Mouse (Mus musculus) stomach, embryonic 15.5 days (tissue): Measurements from ENCODE around the gene Sdc4. TPM values are rescaled to one million over a fixed set of nuclear protein-coding genes. Genes with fewer than 3 reads are reported as not detected.

Experiments used
- ATAC-seq: fragments of 200-750 bp; cut with Nextera tagmentation; 2 replicates; pipeline ENCODE4 v1.8.0; 2017; ENCODE audit warnings: low read depth, moderate number of reproducible peaks, moderate TSS enrichment; ENCODE audit not compliant: insufficient read depth, low FRiP score
- H3K27ac ChIP-seq: fragments of 300-500 bp; sonication (generic); 2 replicates; pipeline ENCODE4 v1.5.1; 2015; ENCODE audit warnings: mild to moderate bottlenecking, inconsistent platforms
- H3K27me3 ChIP-seq: fragments of 300-500 bp; sonication (generic); replicated peaks from 2 replicates; pipeline ENCODE4 v1.6.1; 2015; ENCODE audit warnings: inconsistent platforms
- H3K36me3 ChIP-seq: fragments of 300-500 bp; sonication (generic); 2 replicates; pipeline ENCODE4 v1.6.1; 2015; ENCODE audit warnings: inconsistent platforms
- H3K4me1 ChIP-seq: fragments of 300-500 bp; sonication (generic); 2 replicates; pipeline ENCODE4 v1.6.1; 2015; ENCODE audit warnings: inconsistent platforms
- H3K4me2 ChIP-seq: fragments of 300-500 bp; sonication (generic); 2 replicates; pipeline ENCODE4 v1.6.1; 2015; ENCODE audit warnings: mild to moderate bottlenecking, inconsistent platforms
- H3K4me3 ChIP-seq: fragments of 300-500 bp; sonication (generic); replicated peaks from 2 replicates; pipeline ENCODE4 v1.5.1; 2015; ENCODE audit warnings: inconsistent platforms
- H3K9ac ChIP-seq: fragments of 300-500 bp; sonication (generic); 2 replicates; pipeline ENCODE4 v1.6.1; 2015; ENCODE audit warnings: inconsistent platforms
- H3K9me3 ChIP-seq: fragments of 300-500 bp; sonication (generic); 2 replicates; pipeline ENCODE4 v1.6.1; 2016; ENCODE audit warnings: inconsistent platforms
- WGBS: fragments of 180-500 bp; shearing (Covaris S2); methylation state at CpG from one replicate; pipeline ENCODE4 v1.1.7; 2015; 5-methylcytosine and 5-hydroxymethylcytosine counted together
- polyA plus RNA-seq: library from polyadenylated mRNA; unstranded; fragments of >200 nt; fragmentation: Nextera tagmentation; extraction: Ambion mirVana; gene quantifications from 2 replicates; pipeline ENCODE4 v1.2.1, GENCODE M21; 2015

Sdc4 gene
- polyA plus RNA-seq, 1 experiment from 2014 or later: 135 TPM

- H3K9me3 ChIP-seq: no peaks in the 10 kb centered on the region
- H3K27ac ChIP-seq: peak overlapping the region; percentile 83
- H3K4me3 ChIP-seq: no peak overlapping the region
- ATAC-seq: peak; percentile 50
- H3K27me3 ChIP-seq: no peaks in the 10 kb centered on the region
- peaks cover 31% of the 10 kb centered on the region for H3K4me1 ChIP-seq
- H3K4me2 ChIP-seq: peak overlapping the region; percentile 8; the same call in 1 of the 2 replicates
- no peak overlapping the region for H3K9ac ChIP-seq
- 32% methylated on average over 7 of the region's 7 CpGs for WGBS
- H3K36me3 ChIP-seq: no peaks in the 10 kb centered on the region
These were observed 14.3 kb upstream of the Sdc4 start for GRCm38 (mm10) chr2:164457942-164458341.

- H3K27ac ChIP-seq: peak within 1 kb of the TSS; percentile 83
- H3K4me2 ChIP-seq: peak within 1 kb of the TSS; percentile 42
- no peaks in the 10 kb centered on the region for H3K27me3 ChIP-seq
- H3K36me3 ChIP-seq: no peaks in the 10 kb centered on the region
- H3K9me3 ChIP-seq: no peaks in the 10 kb centered on the region
- ATAC-seq: no peak
- H3K9ac ChIP-seq: no peak within 1 kb of the TSS
- H3K4me3 ChIP-seq: peak within 1 kb of the TSS; percentile 16; the same call in 1 of the 2 replicates
- under 1% methylated on average over 7 of the region's 7 CpGs for WGBS
- H3K4me1 ChIP-seq: peaks cover 28% of the 10 kb centered on the region
These were observed 13.2 kb upstream of the Sdc4 start, which contains the start of gene Sys1 for GRCm38 (mm10) chr2:164456864-164457300. Gene Sys1 (plus strand): TSS chr2:164456964.

- no peak for ATAC-seq
- H3K27ac ChIP-seq: peak overlapping the region; percentile 79
- H3K4me3 ChIP-seq: no peak overlapping the region
- no peak overlapping the region for H3K9ac ChIP-seq
- H3K27me3 ChIP-seq: no peaks in the 10 kb centered on the region
- H3K9me3 ChIP-seq: no peaks in the 10 kb centered on the region
- WGBS: 68% methylated on average over 1 of the region's 1 CpGs
- H3K4me1 ChIP-seq: peaks cover 26% of the 10 kb centered on the region
- no peaks in the 10 kb centered on the region for H3K36me3 ChIP-seq
- peak overlapping the region; percentile 42 for H3K4me2 ChIP-seq
These were observed 12.7 kb upstream of the Sdc4 start for GRCm38 (mm10) chr2:164456413-164456812.

- no peaks in the 10 kb centered on the region for H3K36me3 ChIP-seq
- peaks cover 26% of the 10 kb centered on the region for H3K4me1 ChIP-seq
- H3K9ac ChIP-seq: no peak overlapping the region
- peak overlapping the region; percentile 79 for H3K27ac ChIP-seq
- H3K9me3 ChIP-seq: no peaks in the 10 kb centered on the region
- 65% methylated on average over 6 of the region's 6 CpGs for WGBS
- no peak overlapping the region for H3K4me3 ChIP-seq
- H3K4me2 ChIP-seq: no peak overlapping the region
- H3K27me3 ChIP-seq: no peaks in the 10 kb centered on the region
- ATAC-seq: no peak
These were observed 11.9 kb upstream of the Sdc4 start for GRCm38 (mm10) chr2:164455421-164456190.

GRCm38 (mm10) chr2:164454846-164455245, 11.2 kb upstream of the Sdc4 start:
- peak; percentile 27 for ATAC-seq
- WGBS: 58% methylated on average over 10 of the region's 10 CpGs
- H3K4me1 ChIP-seq: peaks cover 26% of the 10 kb centered on the region
- H3K4me2 ChIP-seq: no peak overlapping the region
- H3K36me3 ChIP-seq: no peaks in the 10 kb centered on the region
- H3K4me3 ChIP-seq: no peak overlapping the region
- no peaks in the 10 kb centered on the region for H3K9me3 ChIP-seq
- no peak overlapping the region for H3K9ac ChIP-seq
- peak overlapping the region; percentile 79 for H3K27ac ChIP-seq
- H3K27me3 ChIP-seq: no peaks in the 10 kb centered on the region

- Histone ChIP-seq H3K4me2 (no peak overlapping the region), H3K27me3 (no peaks in the 10 kb centered on the region), H3K9me3 (no peaks in the 10 kb centered on the region), H3K27ac (0 out of 2 replicates have a peak overlapping the region, but pooled peaks have one; percentile 79), H3K4me1 (peaks cover 26% of the 10 kb centered on the region), H3K9ac (no peak overlapping the region), H3K36me3 (no peaks in the 10 kb centered on the region), H3K4me3 (no peak overlapping the region)
- WGBS: 60% methylated on average over 7 of the region's 7 CpGs
- ATAC-seq: no peak
These were observed 10.3 kb upstream of the Sdc4 start for GRCm38 (mm10) chr2:164453887-164454500.

- 66% methylated on average over 14 of the region's 14 CpGs for WGBS
- ATAC-seq: no peak
- no peak overlapping the region for H3K4me3 ChIP-seq
- no peaks in the 10 kb centered on the region for H3K36me3 ChIP-seq
- no peak overlapping the region for H3K9ac ChIP-seq
- H3K27ac ChIP-seq: no peak overlapping the region
- peaks cover 26% of the 10 kb centered on the region for H3K4me1 ChIP-seq
- H3K27me3 ChIP-seq: no peaks in the 10 kb centered on the region
- no peak overlapping the region for H3K4me2 ChIP-seq
- H3K9me3 ChIP-seq: no peaks in the 10 kb centered on the region
These were observed 9.5 kb upstream of the Sdc4 start for GRCm38 (mm10) chr2:164453047-164453757.

GRCm38 (mm10) chr2:164452000-164452676, 8.5 kb upstream of the Sdc4 start:
- Histone ChIP-seq H3K4me2 (no peak overlapping the region), H3K4me3 (no peak overlapping the region), H3K36me3 (no peaks in the 10 kb centered on the region), H3K9me3 (no peaks in the 10 kb centered on the region), H3K9ac (no peak overlapping the region), H3K27me3 (no peaks in the 10 kb centered on the region), H3K27ac (no peak overlapping the region), H3K4me1 (peaks cover 26% of the 10 kb centered on the region)
- no peak for ATAC-seq
- 56% methylated on average over 13 of the region's 13 CpGs for WGBS

- no peaks in the 10 kb centered on the region for H3K9me3 ChIP-seq
- no peak for ATAC-seq
- WGBS: 77% methylated on average over 14 of the region's 14 CpGs
- H3K4me3 ChIP-seq: no peak overlapping the region
- H3K36me3 ChIP-seq: no peaks in the 10 kb centered on the region
- no peaks in the 10 kb centered on the region for H3K27me3 ChIP-seq
- H3K4me1 ChIP-seq: peaks cover 5% of the 10 kb centered on the region; the same call in 1 of the 2 replicates
- H3K27ac ChIP-seq: no peak overlapping the region
- no peak overlapping the region for H3K9ac ChIP-seq
- H3K4me2 ChIP-seq: no peak overlapping the region
These were observed 5.8 kb upstream of the Sdc4 start for GRCm38 (mm10) chr2:164449341-164450042.

GRCm38 (mm10) chr2:164448921-164449320, 5.2 kb upstream of the Sdc4 start:
- no peak for ATAC-seq
- H3K9me3 ChIP-seq: no peaks in the 10 kb centered on the region
- no peak overlapping the region for H3K4me2 ChIP-seq
- peaks cover 3% of the 10 kb centered on the region; the same call in 1 of the 2 replicates for H3K4me1 ChIP-seq
- H3K9ac ChIP-seq: no peak overlapping the region
- H3K27me3 ChIP-seq: no peaks in the 10 kb centered on the region
- H3K4me3 ChIP-seq: no peak overlapping the region
- H3K27ac ChIP-seq: no peak overlapping the region
- 56% methylated on average over 5 of the region's 5 CpGs for whole genome bisulfite sequencing
- no peaks in the 10 kb centered on the region for H3K36me3 ChIP-seq

- 90% methylated on average over 1 of the region's 1 CpGs for WGBS
- Histone ChIP-seq H3K4me2 (no peak overlapping the region), H3K4me3 (no peak overlapping the region), H3K36me3 (no peaks in the 10 kb centered on the region), H3K27ac (no peak overlapping the region), H3K4me1 (peaks cover 9% of the 10 kb centered on the region), H3K9ac (no peak overlapping the region), H3K27me3 (no peaks in the 10 kb centered on the region), H3K9me3 (no peaks in the 10 kb centered on the region)
- ATAC-seq: no peak
These were observed 4.5 kb upstream of the Sdc4 start for GRCm38 (mm10) chr2:164448140-164448539.
